Mouse (Mus musculus) embryonic stem cell, embryonic (primary cell): ENCODE data around the gene Bpifb1.

ENCODE experiments used
- CTCF ChIA-PET, 4 experiments: fragments of 300-600 bp in 2 of 4; fragments of 350-600 bp in 2 of 4; sonication (Branson Sonifier 250); formaldehyde crosslinking; loops; one replicate each; lab custom pipeline; 2022; ENCODE audit warnings: inconsistent platforms in 2 of 4; lab: Charles Lee
- POLR2A ChIA-PET, 4 experiments: fragments of 300-600 bp in 2 of 4; fragments of 350-600 bp in 2 of 4; sonication (Branson Sonifier 250); formaldehyde crosslinking; loops; one replicate each; lab custom pipeline; 2022; ENCODE audit warnings: antibody characterized with exemption in 4 of 4, inconsistent platforms in 1 of 4; lab: Charles Lee

The Bpifb1 gene

DNA sequence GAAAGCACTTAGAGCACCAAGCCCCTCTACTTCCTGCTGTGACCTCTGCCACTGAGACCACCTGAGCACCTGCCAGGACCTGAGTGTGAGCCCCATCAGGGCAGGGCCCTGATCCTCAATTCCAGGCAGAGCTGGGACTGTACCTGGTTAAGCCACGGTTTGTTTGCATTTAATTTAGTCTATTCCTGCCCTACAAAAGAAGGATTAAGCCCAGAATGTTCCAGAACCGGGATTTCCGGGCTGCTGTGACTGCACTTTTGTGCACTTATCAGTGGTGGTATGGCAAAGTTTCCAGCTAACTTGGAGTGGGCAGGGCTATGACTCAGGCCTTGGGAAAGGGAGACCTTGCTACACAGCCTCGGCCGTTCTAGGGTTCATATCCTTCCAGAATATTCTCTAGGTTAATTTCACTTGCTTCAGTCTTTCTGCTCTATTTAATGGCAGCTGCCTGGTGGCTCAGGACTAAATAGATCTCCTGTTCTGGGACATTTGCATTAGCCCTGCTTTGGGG is 3.4 kb downstream of the Bpifb1 start:
- CTCF ChIA-PET: interaction anchor here in 2 of 4 experiments (0.6 to 0.8 kb wide), 2 partner anchors 107 to 226 kb away, joined by 3 read pairs; no protein-coding TSS in a partner anchor
- POLR2A ChIA-PET: interaction anchor here in 1 of 4 experiments (1.2 kb wide), 1 partner anchor 170 kb away, joined by 3 read pairs; no protein-coding TSS in a partner anchor

DNA sequence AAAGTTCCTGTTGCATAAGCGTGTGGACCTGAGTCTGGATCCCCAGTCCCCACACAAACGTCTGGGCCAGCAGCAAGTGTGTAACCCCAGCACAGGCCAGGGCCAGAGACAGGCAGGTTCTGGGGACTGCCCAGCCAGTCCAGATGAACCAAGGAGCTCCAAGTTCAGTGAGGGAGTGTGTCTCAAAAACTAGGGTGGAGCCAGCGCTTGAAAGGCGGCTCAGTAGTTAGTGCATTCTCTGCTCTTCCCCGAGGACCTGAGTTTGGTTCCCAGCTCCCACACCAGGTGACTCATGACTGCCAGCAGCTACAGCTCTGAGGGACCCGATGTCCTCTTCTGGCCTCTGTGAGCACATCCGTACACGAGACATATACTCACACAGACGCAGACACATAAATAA is 6.4 kb downstream of the Bpifb1 start:
- CTCF ChIA-PET: interaction anchor here in 3 of 4 experiments (1.0 to 1.8 kb wide), 4 partner anchors 10 to 39 kb away, joined by 3 to 5 read pairs (median 4); no protein-coding TSS in a partner anchor
- POLR2A ChIA-PET: interaction anchor here in 1 of 4 experiments (1.0 kb wide), 1 partner anchor 9 kb away, joined by 3 read pairs; no protein-coding TSS in a partner anchor

DNA sequence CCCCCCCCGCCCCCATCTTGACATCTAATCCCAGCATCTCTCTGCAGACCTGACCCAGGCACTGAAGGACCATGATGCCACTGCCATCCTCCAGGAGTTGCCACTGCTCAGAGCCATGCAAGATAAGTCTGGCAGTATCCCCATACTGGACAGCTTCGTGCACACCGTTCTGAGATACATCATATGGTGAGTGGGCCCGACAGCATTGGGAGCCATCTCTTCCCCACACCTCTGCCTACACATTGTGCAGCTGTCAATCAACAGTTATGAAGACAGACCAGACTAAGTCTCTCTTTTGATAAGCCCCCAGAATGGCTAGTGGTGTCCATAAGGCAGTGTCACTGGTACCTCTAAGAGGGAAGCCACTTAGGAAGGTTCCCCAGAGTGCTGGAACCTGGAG is 14.0 kb downstream of the Bpifb1 start:
- CTCF ChIA-PET: no interaction called here
- POLR2A ChIA-PET: no interaction called here

DNA sequence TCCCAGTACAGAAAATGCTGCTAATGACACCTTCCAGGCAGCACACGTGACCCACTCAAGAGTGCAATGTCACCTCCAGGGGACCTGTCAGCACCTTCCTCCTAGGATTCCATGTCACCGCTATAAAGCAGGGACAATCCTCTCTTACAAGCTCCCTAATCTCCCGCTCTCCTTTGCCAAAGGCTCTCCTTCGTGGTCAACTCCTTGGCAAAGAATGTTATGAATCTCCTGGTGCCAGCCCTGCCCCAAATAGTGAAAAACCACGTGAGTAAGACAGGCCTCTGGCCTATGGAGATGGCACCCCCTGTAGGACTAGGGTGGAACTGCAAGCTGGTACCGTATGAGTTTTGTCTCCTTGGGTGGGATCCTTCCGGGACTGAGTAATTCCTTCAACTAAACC is 16.3 kb downstream of the Bpifb1 start:
- POLR2A ChIA-PET: interaction anchor here (0.6 to 1.6 kb wide), 6 partner anchors 16 to 182 kb away, joined by 3 to 5 read pairs (median 4); partner anchors contain the start of gene Bpifb5 (in 2 of the 4)
- CTCF ChIA-PET: interaction anchor here (0.5 to 2.7 kb wide), 46 partner anchors 8 to 450 kb away, joined by 3 to 18 read pairs (median 3); partner anchors contain the start of genes Bpifb5 (in 2 of the 4), Cdk5rap1 (in 1 of the 4) and Snta1 (in 1 of the 4)

DNA sequence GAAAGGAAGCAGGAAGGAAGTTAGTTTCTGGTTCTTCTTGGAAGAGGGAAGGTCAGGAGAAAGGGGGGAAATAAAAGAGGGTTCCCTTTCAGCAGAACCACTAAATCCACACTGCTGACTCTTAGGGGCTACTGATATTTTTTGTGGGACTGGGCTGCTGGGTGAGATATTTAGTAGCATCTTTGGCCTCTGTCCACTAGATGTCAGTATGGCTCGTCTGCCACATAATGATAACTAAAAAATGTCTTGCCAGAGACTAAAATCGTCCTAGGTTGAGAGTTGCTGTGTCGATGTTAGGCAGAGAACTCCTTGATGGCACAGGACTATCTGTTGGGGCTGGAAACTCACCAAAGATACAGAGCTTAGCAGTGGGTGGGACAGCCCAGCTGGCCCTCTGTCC is 18.5 kb downstream of the Bpifb1 start:
- POLR2A ChIA-PET: interaction anchor here in 2 of 4 experiments (0.9 to 6.6 kb wide), 3 partner anchors 15 to 164 kb away, joined by 3 to 37 read pairs (median 3); partner anchors contain the start of genes Bpifb5 (in 1 of the 2) and Cdk5rap1 (in 1 of the 2)

DNA sequence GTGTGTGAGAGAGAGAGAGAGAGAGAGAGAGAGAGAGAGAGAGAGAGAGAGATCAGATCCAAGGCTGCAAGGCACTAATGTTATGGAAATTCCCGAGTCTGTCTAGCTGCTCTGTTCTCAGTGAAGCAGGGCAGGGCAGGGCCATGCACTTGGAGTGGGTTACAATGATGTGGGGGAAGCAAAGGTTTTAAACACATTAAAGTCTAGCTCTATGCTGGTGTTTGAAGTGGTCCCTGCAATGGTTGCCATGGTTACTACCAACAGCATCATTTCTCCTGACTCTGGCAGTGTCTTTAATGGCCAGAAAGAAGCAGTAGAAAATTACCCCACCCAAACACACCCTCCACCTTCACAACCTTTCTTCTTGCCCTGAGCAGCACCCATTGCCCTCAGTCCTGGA is 20.5 kb downstream of the Bpifb1 start:
- ChIA-PET CTCF (interaction anchor here in 3 of 4 experiments (0.6 to 2.3 kb wide), 6 partner anchors 12 to 179 kb away, joined by 3 to 7 read pairs (median 4); partner anchors contain the start of gene Bpifb5 (in 1 of the 3)), POLR2A (interaction anchor here in 2 of 4 experiments (0.8 to 6.6 kb wide), 3 partner anchors 12 to 492 kb away, joined by 3 to 37 read pairs (median 3); partner anchors contain the start of gene Bpifb5 (in 2 of the 2))

More for the DNA sequence above, 18.5 kb downstream of the Bpifb1 start:
- CTCF ChIA-PET: interaction anchor here (0.6 to 2.3 kb wide), 9 partner anchors 19 to 372 kb away, joined by 3 to 13 read pairs (median 4); no protein-coding TSS in a partner anchor

DNA sequence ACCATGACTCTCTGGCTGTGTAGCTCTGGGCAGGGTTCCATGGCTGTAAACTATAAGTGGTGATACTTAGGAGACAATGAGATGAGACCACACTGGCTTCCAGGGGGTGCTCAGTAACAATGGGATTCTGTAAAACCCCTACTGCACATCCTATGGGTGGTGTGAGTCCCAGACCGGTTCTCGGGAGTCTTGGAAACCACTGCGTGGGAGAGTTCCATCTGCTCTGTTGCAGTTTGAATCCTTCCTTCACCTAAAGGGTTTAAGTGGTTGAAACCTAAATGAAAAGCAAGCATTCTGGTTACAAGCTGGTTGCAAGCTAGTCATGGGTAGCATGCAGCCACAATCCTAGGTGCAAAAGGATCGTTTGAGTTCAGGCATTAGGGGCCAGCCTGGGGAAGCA is 21.3 kb downstream of the Bpifb1 start:
- ChIA-PET CTCF (interaction anchor here in 2 of 4 experiments (0.6 to 4.1 kb wide), 5 partner anchors 11 to 1582 kb away, joined by 3 to 27 read pairs (median 4); partner anchors contain the start of genes Bpifb5 (in 2 of the 2) and Snta1 (in 1 of the 2)), POLR2A (interaction anchor here in 1 of 4 experiments (1.0 to 6.6 kb wide), 2 partner anchors 12 to 161 kb away, joined by 4 to 37 read pairs; partner anchors contain the start of genes Bpifb5 and Cdk5rap1)

DNA sequence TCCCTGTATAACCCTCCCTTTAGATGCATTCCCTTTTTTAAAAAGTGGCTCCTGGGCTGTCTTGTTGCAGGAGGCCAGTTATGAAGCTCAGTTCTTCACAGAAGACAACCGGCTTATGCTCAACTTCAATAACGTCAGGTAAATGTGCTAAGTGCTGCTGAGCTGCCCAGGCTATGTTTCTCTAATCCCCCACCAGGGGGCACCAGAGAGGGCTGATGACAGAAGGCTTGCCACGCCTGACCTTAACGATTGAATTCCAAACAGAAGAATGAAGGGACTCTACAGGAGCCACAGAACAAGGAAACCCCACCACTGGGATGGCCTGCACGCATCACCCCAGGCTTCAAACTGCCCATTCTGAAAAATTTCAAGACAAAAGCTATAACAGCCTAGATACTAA is 24.6 kb downstream of the Bpifb1 start:
- ChIA-PET POLR2A (interaction anchor here in 2 of 4 experiments (0.7 to 6.6 kb wide), 5 partner anchors 9 to 158 kb away, joined by 4 to 37 read pairs (median 5); partner anchors contain the start of genes Bpifb5 (in 1 of the 2) and Cdk5rap1 (in 1 of the 2)), CTCF (interaction anchor here (0.6 to 5.4 kb wide), 24 partner anchors 8 to 371 kb away, joined by 3 to 46 read pairs (median 3); partner anchors contain the start of genes Bpifb5 (in 4 of the 4) and Bpifb1 (in 1 of the 4))

DNA sequence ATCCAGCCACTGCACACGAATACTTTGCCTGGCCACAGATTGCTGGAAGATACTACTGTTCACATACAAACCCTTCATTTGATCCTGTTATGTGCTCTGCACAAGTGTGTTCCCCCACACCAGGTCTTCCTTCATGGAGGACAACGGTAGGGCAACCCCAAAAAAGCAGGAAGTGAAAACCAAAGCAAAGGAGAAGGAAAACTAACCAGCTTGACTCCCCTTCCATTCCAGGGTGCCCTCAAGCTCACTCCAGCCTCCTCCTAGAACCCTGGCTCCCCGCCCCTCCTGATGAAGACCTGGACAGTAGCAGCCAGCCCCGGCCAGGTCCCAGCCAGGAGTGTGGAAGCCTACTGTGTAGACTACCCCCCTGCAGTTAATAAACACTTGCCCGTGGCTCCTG is 29.3 kb downstream of the Bpifb1 start:
- ChIA-PET POLR2A (no interaction called here), CTCF (interaction anchor here in 1 of 4 experiments (1.0 kb wide), 1 partner anchor 13 kb away, joined by 3 read pairs; no protein-coding TSS in a partner anchor)

DNA sequence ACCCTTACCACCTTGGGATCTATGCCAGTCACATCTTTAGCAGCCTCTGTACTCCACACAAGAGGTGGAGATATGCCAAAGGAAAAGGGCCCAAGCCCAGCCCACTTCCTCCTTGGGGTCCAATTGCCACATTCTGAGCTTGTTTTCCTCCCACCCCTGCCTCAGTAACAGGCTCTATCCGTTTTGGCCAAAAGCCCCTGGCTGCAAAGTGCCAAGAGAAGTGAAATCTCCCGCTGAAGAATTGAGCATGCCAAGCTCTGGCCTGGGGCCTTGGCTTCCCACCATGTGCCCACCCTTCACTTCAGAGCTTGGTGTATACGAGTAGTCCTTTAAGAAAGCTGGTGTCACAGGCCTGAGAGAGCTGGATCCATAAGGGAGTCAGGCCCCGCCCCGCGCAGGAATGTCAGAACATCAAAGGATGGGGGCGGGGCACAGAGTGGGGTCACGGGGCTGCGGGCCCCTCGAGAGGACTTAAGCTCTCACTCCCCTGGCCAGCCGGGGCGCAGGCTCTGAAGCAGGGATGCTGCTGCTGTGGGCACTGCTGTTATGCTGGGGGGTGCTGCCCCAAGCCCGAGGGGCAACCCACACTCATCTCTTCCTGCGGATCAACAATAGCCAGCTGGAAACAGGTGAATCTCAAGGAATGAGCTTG is 32.8 kb downstream of the Bpifb1 start, which contains the start of gene Bpifb5:
TSS of gene Bpifb5 (plus strand) at position 478 of the 652 bp plus-strand sequence.
- CTCF ChIA-PET: interaction anchor here (0.6 to 4.3 kb wide), 21 partner anchors 8 to 358 kb away, joined by 3 to 27 read pairs (median 4); no protein-coding TSS in a partner anchor
- POLR2A ChIA-PET: interaction anchor here (0.5 to 3.8 kb wide), 37 partner anchors 9 to 1321 kb away, joined by 3 to 37 read pairs (median 4); no protein-coding TSS in a partner anchor

DNA sequence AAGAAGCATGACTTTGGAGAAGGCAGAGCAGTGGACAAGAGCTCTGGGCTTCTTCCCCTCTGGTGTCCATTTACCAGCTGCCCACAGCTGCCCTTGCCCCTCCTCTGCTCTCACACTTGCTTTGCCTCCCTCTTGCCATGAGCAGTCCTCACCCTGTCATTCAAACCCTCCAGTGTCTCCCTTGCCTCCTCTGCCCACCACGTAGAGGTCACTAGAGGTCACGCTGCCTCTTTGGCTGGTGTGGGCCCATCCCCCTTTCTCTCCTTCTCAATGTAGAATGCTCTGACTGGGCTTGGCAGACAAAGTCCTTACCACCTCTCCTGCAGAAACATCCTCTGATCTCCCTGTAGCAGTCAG is 33.3 kb downstream of the Bpifb1 start:
- POLR2A ChIA-PET: interaction anchor here in 3 of 4 experiments (0.5 to 3.8 kb wide), 28 partner anchors 9 to 484 kb away, joined by 3 to 37 read pairs (median 4); no protein-coding TSS in a partner anchor

DNA sequence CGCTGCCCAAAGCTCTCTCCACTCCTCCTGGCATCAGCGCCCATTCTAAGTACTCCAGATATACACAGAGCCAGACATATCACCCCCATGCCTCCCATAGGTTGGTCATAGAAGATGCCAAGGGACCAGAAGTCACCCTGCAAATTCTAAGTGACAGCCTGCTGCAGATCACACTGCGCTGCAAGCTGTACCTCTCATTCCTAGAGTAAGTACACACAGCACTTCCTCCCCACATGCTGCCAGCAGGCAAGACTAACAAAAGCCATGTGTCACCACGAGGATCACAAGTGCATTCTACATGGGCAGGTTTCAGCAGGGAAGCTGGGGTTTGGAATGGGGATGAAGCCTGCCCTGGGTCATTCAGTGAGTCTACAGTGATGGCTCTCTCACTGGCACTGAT is 36.4 kb downstream of the Bpifb1 start:
- ChIA-PET POLR2A (interaction anchor here in 1 of 4 experiments (1.0 to 1.9 kb wide), 4 partner anchors 12 to 146 kb away, joined by 3 to 5 read pairs (median 4); partner anchors contain the start of gene Cdk5rap1), CTCF (interaction anchor here in 2 of 4 experiments (0.8 to 4.3 kb wide), 4 partner anchors 13 to 111 kb away, joined by 3 to 27 read pairs (median 4); no protein-coding TSS in a partner anchor)

More for the DNA sequence above, 33.3 kb downstream of the Bpifb1 start:
- CTCF ChIA-PET: interaction anchor here (0.6 to 4.3 kb wide), 13 partner anchors 9 to 270 kb away, joined by 3 to 27 read pairs (median 4); no protein-coding TSS in a partner anchor

DNA sequence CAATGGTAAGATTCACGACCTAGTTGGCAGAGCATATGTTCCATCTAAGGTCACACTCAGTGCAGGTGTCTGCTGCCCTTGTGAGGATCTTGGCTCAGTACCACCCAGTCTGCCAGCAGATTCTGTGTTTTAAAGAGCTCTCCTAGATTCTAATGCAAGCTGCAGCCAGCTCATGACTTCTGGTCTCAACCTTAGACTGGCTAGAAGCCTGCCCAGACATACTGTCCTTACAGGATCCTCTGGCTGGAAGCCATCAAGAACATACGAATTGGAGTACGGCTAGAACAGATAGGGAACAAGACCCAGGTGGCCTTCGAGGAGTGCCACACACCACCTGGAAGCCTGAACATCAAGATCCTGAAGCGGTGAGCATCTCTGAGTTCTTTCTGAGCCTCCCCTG is 37.2 kb downstream of the Bpifb1 start:
- CTCF ChIA-PET: interaction anchor here in 1 of 4 experiments (1.0 kb wide), 1 partner anchor 21 kb away, joined by 3 read pairs; no protein-coding TSS in a partner anchor
- POLR2A ChIA-PET: interaction anchor here in 1 of 4 experiments (0.6 to 1.9 kb wide), 5 partner anchors 12 to 199 kb away, joined by 3 to 5 read pairs (median 3); no protein-coding TSS in a partner anchor

DNA sequence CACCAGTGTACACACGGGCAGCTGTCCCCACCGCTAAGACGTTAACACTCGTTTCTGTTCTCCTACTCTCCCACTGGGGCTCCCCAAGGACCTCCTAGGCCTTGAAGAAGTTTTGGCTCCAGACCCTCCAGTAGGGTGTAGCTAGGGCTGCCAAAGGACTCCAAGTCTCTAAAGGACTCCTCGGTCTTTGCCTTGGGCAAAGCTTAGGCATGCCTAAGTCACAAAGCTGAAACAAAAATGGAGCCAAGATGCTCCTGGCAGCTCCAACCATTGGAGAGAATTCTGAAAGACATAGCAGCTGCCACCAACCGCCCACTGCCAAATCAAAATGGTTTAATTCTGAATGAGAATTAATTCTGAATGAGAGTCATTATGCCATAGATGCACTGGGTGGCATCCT is 42.8 kb downstream of the Bpifb1 start:
- ChIA-PET POLR2A (interaction anchor here in 2 of 4 experiments (1.4 to 3.2 kb wide), 3 partner anchors 9 to 54 kb away, joined by 3 to 20 read pairs (median 8); partner anchors contain the start of gene Bpifb5 (in 2 of the 2)), CTCF (interaction anchor here in 3 of 4 experiments (1.1 to 2.5 kb wide), 4 partner anchors 18 to 67 kb away, joined by 3 to 8 read pairs (median 4); no protein-coding TSS in a partner anchor)

DNA sequence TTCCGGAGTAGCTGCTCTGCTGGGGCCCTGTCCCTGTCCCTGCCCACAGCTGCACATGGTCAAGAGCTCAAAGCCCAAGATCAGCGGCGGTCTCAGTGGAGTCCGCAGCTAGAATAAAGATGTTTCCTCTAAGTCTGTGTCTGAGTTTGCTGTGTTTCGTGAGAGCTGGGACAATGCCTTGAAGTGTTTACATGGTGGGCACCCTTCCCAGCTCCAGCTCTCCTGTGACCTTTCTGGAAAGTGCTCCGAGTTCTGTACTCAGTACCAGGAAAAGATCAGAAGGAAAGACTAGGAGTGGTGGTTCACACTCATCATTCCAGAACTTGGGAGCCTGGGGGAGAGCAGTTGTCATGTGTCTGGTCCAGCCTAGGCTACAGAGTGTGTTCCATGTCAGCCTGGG is 50.2 kb downstream of the Bpifb1 start:
- POLR2A ChIA-PET: interaction anchor here in 1 of 4 experiments (1.2 to 2.0 kb wide), 2 partner anchors 9 to 17 kb away, joined by 3 to 8 read pairs; partner anchors contain the start of gene Bpifb5

DNA sequence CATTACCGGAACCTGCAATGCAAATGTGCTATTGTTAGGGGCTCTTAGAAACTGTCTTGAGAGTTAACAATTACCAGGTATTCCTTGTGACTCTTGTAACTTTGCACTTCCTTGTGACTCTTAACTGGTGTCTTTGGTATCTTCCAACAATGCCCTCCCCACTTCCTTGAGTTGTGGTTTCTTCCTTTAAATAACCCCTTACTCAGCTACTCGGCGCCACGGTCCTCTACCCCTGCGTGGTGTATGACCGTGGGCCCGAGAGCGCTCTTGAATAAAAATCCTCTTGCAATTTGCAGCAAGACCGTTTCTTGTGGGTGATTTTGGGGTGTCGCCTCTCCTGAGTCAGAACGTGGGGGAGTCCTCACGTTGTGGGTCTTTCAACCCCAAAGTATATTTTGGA is 52.1 kb downstream of the Bpifb1 start:
- ChIA-PET POLR2A (interaction anchor here in 1 of 4 experiments (1.2 kb wide), 1 partner anchor 19 kb away, joined by 4 read pairs; the partner anchor contains the start of gene Bpifb5), CTCF (interaction anchor here in 1 of 4 experiments (1.2 kb wide), 1 partner anchor 58 kb away, joined by 4 read pairs; no protein-coding TSS in a partner anchor)

More for the DNA sequence above, 50.2 kb downstream of the Bpifb1 start:
- CTCF ChIA-PET: interaction anchor here in 1 of 4 experiments (0.6 kb wide), 1 partner anchor 60 kb away, joined by 4 read pairs; no protein-coding TSS in a partner anchor
